Mouse (Mus musculus) T-helper 1 cell (primary cell): ENCODE data around the gene Itpr1.

Experiments used
- in situ Hi-C: fragments of 300-600 bp; cut with MboI, MseI; formaldehyde crosslinking; loops from one replicate; pipeline ENCODE4 v1.15.1; 2025; ENCODE audit warnings: high pct_unique_total_duplicates

The Itpr1 gene

DNA sequence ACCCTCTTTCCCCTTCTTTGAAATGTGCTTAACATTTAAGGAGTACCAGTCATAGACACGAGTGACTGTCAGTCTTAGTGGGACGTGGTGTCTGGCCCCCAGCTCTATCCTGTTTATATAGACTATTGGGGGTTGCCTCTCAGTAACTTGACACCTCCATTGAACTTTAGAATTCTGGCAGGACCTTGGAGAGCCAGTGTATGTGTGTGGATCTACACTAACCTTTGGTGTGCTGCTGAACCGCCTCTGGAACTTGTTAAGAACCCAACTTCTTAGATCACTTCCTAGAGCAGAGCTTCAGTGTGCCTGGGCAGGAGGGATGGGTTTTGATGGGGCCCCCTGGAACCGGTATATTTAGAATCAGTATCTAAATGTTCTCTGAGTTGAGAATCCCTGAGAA is 26.2 kb downstream of the Itpr1 start:
- in situ Hi-C loops = no loop called here

- in situ Hi-C loops = loop anchor here (10.0 kb wide), 1 partner anchor 825 kb away; no protein-coding TSS in a partner anchor
These were observed 27.1 kb downstream of the Itpr1 start for GRCm38 (mm10) chr6:108240004-108240403.

DNA sequence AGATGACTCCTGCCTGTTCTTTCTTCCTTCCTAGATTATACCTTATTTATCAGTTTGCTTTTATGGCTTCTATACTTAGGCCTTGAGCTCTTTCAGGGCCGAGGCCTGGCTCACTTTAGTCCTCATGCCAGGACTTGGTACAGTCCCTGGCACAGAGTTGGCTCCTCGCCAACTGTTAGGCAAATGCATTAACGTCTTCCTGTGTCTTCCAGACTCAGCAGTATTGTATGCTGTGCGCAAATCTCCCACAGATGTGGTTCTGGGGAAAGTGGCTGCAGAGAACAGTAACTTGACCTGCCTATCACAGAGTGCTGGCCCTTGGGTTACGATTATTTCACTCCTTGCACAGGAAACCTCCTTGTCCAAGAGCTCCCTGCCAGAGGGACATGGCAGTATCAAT is 27.9 kb downstream of the Itpr1 start:
- in situ Hi-C loops = loop anchor here (10.0 kb wide), 1 partner anchor 826 kb away; no protein-coding TSS in a partner anchor

GRCm38 (mm10) chr6:108244571-108244970 is 31.7 kb downstream of the Itpr1 start:
- in situ Hi-C loops = loop anchor here (10.0 kb wide), 1 partner anchor 830 kb away; no protein-coding TSS in a partner anchor

GRCm38 (mm10) chr6:108246369-108247085 is 33.6 kb downstream of the Itpr1 start:
- in situ Hi-C loops = loop anchor here (10.0 kb wide), 1 partner anchor 832 kb away; no protein-coding TSS in a partner anchor

DNA sequence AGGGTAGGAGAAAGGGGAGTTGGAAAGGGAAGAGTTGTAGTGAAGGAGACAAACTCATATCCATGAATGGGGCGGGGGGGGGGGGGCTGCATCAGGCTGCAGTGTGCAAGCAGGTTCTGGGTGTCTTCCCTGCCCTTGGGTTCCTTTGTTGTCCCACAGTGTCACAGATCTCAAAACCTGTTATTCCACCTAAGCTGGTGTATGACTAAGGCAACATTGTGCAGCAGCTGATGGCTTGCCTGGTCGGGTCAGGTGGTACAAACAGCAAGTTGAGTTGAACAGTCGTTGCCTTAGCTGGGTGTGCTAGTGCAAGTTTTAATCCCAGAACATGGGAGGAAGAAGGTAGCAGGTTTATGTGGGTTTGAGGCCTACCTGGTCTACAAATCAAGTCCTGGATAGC is 34.3 kb downstream of the Itpr1 start:
- in situ Hi-C loops = loop anchor here (10.0 kb wide), 1 partner anchor 832 kb away; no protein-coding TSS in a partner anchor

- in situ Hi-C loops = loop anchor here (10.0 kb wide), 1 partner anchor 834 kb away; no protein-coding TSS in a partner anchor
These were observed 35.6 kb downstream of the Itpr1 start for GRCm38 (mm10) chr6:108248519-108248918.

DNA sequence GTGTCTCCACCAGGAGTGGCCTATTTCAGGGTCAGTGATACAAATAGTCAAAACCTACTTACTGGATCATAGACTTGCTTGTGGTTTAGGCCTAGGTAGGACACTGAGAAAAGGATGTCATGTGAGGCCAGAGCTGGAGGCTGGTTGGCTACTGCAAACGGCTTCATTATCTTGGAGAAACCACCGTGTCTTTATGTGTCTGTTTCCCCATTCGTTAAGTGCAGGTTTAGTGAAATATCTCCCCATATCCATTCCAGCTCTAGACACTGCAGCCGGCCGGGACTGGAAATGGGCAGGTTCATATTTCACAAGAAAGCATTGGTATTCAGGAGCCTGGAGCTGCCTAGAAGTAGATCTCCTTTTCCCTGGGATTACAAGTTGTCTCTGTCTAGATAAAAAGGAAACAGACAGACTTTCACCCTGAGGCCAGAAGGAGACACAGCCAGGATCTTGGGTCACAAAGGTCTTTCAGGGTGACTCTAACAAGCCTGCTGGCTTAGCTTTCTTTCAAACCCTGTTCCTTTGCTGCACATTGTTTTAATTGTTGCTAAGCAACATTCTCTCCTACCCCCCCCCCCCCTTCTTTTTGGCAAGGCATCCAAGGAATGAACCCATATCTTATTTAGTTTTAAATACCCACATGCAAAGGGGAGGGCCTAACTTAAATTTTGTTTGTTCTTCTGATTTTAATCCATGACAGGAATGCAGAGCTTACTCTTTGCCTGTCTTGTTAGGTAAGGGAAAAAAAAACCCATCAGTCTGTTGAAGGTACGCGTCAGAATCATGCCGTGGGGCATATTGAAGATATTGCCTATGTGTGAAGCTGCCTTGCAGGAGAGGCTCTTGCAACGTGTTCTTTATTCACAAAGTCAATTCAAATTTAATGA is 36.4 kb downstream of the Itpr1 start:
- in situ Hi-C loops = loop anchor here (10.0 kb wide), 1 partner anchor 834 kb away; no protein-coding TSS in a partner anchor

DNA sequence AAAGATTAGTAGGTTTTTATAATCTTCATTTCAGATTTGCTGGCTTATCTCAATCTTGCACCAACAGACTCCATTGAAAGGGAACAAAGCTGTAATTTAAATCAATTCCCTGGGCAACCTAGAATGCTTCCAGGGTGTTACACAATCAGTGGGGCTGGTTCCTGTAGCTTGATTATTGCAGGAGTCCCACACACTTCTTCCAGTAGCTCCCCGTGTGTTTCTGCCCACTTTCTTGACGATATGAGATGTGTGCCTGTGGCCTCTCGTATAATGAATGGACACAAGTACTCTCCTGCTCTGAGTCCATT is 37.0 kb downstream of the Itpr1 start:
- in situ Hi-C loops = loop anchor here (10.0 kb wide), 1 partner anchor 835 kb away; no protein-coding TSS in a partner anchor

DNA sequence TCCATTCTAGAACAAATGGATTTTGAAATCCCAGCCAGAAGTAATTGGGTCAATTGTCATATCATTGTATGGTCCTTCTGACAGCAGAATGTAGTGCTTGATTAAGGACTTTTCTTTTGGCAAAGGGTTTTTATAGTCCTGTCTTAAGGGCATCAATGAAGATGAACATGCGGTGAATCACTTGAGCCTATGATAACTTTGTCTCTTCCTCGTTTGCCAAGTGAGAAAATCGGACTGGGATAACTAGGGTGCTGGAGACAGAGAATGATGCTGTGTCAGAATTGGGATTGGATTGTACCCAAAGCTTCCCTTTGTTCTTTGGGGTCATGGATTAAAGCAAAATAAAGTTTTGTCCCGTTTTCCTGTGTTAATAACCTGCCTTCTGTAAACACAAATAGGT is 37.5 kb downstream of the Itpr1 start:
- in situ Hi-C loops = no loop called here

DNA sequence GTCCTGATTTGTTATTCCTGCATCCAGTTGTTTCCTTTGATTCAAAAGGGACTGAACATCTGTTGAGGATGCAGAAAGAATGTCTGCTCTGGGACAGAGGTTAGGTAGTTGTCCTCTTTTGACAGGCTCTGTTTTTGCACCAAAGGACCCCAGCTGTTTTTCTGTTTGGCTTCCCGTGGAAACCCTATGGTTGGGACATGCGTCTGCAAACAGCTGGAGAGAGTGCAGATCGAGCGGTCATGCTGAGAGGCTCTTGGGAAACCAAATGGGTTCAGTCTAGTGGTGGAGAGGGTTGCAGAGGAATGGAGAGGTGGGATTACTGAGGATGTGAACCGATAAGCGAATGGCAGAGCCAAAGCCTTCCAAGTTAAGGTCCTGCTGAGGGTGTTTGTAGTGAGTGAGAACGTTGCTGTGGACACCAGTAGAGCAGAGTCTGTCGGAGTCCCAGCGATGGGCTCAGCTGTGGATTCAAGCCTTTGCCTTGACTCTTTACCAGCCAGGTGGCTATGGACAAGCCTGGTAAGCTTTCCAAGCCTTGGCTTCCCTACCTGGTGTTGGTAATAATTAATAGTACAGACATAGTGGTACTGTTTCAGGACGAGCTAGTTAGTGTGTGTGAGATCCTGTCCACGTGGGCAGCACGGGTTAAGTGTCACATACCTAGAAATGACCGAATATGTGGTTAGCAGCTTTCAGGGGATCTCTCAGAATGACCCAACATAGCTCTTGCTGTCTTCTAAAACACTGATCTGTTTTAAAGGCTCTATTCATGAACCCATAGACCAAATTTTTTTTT is 39.9 kb downstream of the Itpr1 start:
- in situ Hi-C loops = no loop called here

DNA sequence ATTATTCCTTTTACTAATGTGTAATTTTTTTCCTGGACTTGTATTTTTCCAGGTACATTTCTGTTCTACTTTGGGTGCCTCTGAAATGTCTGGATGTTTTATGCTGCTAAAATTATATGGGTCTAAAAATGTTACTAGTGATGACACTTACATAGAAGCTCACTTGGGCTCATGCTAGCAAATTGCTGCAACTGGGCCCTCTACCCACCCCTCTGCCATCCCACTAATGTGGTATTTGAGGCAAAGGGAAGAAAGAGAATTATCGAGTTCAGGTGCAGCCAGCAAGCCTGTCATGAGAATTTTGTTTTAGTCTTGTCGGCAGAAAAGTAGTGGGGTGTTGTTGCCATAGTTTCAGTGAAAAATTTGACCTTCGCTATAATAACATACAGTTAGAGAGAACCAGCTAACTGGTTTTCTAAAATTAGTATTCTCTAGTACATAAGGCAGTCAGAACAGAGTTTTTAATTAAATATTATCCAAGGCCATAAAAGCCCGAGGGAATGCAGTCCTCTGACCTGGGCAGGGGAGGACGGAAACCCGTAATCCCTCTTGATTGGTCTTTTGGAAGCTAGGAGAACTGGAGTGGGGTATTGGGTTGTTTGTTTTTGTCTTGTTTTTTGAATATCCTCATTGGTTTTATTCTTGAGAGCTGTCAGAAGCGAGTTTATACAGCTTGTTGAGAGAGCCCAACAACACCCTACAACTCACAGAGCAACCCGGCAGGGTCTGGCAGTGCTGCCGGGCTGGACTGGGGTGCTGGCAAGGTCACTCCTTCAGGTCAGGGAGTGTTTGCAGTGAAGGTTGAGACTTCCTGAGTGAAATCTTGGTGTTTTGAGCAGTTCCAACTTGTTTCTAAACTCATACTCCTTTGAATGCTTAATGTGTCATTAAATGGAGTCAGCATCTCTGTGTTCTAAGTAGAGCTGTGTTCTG is 41.5 kb downstream of the Itpr1 start:
- in situ Hi-C loops = no loop called here

GRCm38 (mm10) chr6:108255880-108256279 is 43.0 kb downstream of the Itpr1 start:
- in situ Hi-C loops = no loop called here

- in situ Hi-C loops = no loop called here
These were observed 44.3 kb downstream of the Itpr1 start for GRCm38 (mm10) chr6:108257225-108257624.

DNA sequence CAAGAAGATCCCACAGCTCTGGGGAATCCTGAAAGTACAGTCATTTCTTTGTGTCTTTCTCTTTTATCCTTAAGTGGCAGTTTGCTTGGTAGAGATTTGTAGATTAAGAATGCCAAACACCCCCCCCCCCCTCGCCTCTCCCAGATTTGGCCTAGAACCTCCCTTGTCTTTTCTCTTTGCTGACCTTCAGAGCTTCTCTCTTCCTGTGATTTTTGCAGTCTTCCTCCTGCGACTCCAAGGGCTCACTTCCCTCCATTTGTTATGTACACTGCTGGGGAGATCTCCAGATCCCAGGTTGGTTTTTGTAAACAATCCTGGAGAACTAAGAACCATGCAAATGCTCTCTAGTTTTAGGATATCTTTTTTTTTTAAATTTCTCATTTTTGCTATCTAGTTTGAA is 45.7 kb downstream of the Itpr1 start:
- in situ Hi-C loops = no loop called here

DNA sequence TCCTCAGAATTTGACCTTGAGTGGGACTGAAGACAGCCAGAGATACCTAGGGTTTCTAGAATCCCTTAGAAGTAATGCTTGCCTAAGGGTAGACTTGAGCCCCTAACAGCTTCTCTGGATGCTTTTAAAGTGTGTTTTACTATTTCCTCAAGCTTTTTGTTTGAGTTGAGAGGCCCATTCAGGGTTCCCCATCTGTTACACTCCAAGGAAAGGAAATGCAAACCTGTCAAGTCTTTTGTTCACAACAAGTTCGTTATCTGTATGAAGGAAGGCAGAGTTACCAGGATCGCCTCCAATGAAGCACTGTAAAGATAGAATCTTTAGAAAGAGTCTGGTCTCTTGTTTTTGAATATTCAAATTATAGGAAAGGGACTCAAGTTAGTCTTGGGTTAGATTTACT is 46.8 kb downstream of the Itpr1 start:
- in situ Hi-C loops = no loop called here

DNA sequence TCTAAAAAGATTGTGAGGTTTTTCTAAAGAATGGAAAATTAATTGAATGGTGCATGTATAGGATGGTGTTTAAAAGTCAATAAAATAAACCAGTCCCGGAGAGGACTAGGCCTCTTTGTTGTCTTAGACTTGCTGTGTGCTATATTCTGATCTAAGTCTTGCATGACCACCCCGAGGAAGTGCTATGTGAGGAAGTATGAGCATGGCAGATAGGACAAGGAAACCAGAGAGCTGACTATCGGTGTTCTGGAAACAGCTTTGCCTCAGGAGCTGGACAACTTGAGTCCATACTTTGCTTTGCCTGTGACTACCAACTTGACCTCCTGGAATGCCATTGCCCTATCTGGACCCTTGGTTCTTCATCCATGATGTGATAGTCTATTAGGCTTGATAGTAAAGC is 48.6 kb downstream of the Itpr1 start:
- in situ Hi-C loops = no loop called here

DNA sequence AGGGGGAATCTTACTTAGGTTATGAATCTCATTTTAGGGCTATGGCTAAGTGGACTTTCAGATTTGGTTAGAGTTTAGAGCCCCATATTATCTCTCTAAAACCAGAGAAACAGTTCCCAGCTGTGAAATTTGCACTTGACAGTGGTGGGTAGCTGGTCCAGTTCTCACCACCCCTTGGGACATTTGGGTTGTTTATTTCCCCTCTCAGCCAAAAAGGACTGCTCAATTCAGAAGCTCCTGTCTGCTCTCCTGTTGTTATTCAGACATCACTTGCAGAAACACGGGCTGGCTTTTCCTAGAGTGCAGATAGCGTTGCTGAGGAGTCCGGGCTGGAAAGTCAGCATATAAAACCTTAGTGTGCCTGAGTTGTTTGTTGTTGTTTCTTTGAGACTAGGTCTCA is 51.3 kb downstream of the Itpr1 start:
- in situ Hi-C loops = no loop called here

- in situ Hi-C loops = no loop called here
These were observed 60.6 kb downstream of the Itpr1 start for GRCm38 (mm10) chr6:108273451-108273850.

DNA sequence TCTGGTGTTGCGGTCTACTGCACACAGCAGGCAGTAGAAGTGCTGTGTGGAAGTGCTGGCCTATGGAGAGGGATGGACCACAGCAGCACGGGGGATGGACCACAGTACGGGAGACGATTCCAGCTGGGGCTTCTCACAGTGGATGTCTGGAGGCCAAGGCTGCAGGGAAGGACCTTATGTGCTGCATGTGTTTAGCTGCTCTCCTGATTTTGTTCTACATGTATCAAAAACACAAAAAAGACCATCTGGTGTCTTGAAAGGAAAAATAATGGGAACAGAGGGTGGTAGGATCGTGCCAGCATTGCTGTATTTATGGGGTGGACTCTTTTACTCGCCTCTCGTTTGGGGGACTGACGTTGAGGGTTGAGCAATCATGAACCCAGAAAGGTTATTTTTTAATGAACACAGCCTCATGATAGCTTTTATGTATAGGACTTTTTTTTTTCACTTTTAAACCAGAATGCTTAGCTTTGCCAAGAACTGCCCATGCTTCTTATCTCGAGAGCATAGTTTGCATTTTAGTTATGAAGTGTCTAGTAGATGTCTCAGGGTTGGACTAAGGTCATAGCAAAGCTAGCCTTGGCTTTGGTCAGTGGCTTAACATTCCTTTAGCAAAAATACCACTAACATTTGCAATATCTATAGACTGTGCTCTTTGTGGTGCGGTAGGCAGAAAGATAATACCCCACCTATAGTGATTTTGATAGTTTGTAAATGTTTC is 61.6 kb downstream of the Itpr1 start:
- in situ Hi-C loops = no loop called here
